Mouse (Mus musculus): ENCODE measurements around the gene Sesn1. TPM values are rescaled to one million over a fixed set of nuclear protein-coding genes. Genes with fewer than 3 reads are reported as not detected.
"Not testable (repeated sequence)": the region's sequence is repeated elsewhere in the genome, so short reads cannot be mapped to it uniquely, and the experiment has no call there.

The Sesn1 gene
- total and polyA plus RNA-seq, 2 experiments from 2014 or later, result 30.6 to 42.5 TPM

DNA sequence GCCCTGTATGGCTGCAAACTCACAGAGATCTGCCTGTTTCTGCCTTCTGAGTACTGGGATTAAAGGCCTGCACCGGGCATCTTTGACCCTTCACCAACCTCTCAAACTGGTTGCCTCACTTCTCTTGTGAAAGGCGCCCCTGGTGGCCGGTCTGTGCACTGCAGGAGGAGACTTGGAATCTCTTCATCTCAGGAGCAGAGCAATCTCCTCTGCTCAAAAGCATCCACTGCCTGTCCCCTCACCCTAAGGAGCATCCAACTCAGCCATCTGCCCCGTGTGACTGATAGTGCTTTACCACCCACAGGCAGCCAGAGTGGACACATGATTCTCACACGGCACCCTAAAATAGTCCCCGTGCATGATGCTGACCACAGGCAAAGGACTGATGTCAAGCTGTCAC, 123.8 kb downstream of the Sesn1 start:
- H3K9ac ChIP-seq (replicated peaks; ENCODE audit: low read length, poor library complexity, severe bottlenecking), result no peak overlapping the region
- H3K9me3 ChIP-seq (ENCODE audit: low read length), result no peaks in the 10 kb centered on the region
- H3K4me2 ChIP-seq (ENCODE audit: low read depth, low read length, poor library complexity, severe bottlenecking), result no peak overlapping the region
- no peak overlapping the region for H3K4me3 ChIP-seq (ENCODE audit: low read depth, low read length)
- H3K27me3 ChIP-seq (ENCODE audit: insufficient read depth, low read length), result no peaks in the 10 kb centered on the region
- no peaks in the 10 kb centered on the region for H3K36me3 ChIP-seq (ENCODE audit: insufficient read depth, low read length)
- no peak overlapping the region for H3K27ac ChIP-seq (ENCODE audit: low read depth, low read length)
- peak; percentile 69 for TF ChIP-seq CTCF (IDR thresholded peaks at IDR 0.05)
- 65% methylated on average over 6 of the region's 6 CpGs for WGBS
- ATAC-seq (ENCODE audit: low FRiP score) (no peak), DNase-seq (ENCODE audit: low spot score) (peak; percentile 19)
- H3K4me1 ChIP-seq (ENCODE audit: insufficient read depth, low read length), result peaks cover 3% of the 10 kb centered on the region; the same call in 1 of the 2 replicates

DNA sequence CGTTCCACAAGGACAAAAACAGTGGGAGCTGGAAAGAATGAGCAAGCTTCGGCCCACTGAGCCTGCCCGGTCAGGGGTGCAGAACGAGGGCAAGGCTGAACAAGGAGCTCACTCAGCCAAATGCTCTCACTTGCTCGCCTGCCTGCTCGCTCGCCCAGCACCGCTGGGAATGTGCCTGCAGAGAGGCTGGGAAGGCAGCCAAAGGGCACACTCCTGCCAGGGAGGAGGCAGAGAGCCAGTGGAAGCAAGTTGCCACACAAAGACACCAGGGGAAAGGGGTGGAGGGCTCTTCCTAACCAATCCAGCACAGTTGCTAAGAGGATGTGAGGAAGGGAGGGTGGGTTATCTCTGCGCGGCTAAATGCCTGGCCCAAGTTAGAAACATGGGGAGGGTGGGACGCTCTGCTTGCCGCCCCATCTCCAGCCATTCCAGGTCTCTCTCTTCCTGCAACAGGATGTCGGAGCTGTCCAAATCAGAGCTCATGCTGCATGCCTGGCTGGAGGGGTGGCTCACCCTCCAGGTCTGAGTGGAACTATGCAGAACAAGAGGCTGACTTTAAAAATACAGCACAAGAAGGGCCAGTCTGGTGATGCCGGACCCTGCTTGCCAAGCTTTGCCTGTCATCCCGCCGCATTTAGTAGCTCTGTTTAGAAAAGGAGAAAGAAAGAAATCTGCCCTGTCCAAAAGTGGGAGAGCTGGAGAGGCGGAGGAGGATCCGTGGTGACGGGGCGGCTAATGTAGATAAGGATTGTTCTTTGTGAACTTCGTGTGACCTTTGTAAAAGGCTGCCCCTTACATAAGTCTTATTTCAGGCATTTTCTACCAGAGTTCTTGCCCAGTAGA, 125.1 kb downstream of the Sesn1 start:
- H3K9ac ChIP-seq (replicated peaks; ENCODE audit: low read length, poor library complexity, severe bottlenecking), result no peak overlapping the region; the same call in 1 of the 2 replicates
- H3K27me3 ChIP-seq (ENCODE audit: insufficient read depth, low read length), result no peaks in the 10 kb centered on the region
- H3K27ac ChIP-seq (ENCODE audit: low read depth, low read length), result peak overlapping the region; percentile 71
- no peak for TF ChIP-seq CTCF (IDR thresholded peaks at IDR 0.05)
- H3K36me3 ChIP-seq (ENCODE audit: insufficient read depth, low read length), result peaks cover 5% of the 10 kb centered on the region; the same call in 1 of the 2 replicates
- DNase-seq (ENCODE audit: low spot score) (peak; percentile 92), ATAC-seq (ENCODE audit: low FRiP score) (peak; percentile 86)
- WGBS, result 17% methylated on average over 21 of the region's 21 CpGs
- peaks cover 3% of the 10 kb centered on the region; the same call in 1 of the 2 replicates for H3K4me1 ChIP-seq (ENCODE audit: insufficient read depth, low read length)
- H3K9me3 ChIP-seq (ENCODE audit: low read length), result no peaks in the 10 kb centered on the region
- H3K4me2 ChIP-seq (ENCODE audit: low read depth, low read length, poor library complexity, severe bottlenecking), result peak overlapping the region; percentile 40
- H3K4me3 ChIP-seq (ENCODE audit: low read depth, low read length), result peak overlapping the region; percentile 11; the same call in 1 of the 2 replicates

DNA sequence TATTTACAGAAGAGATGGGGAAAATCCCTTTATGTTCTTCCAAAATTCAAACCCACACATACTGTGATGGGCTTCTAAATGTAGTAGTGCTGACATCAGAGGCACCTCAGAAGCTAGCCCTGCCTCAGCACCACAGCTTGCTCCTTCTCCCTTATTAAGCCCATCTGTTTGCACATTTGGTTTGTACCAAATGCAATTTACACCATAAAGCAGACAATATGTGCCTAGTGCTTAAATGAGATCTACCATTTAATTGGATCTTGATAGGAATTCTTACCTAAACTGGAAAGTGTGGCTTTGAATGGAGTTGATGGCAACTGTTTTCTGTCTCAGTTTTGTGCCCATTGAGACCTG, 125.7 kb downstream of the Sesn1 start:
- Histone ChIP-seq H3K27me3 (ENCODE audit: insufficient read depth, low read length) (no peaks in the 10 kb centered on the region), H3K9me3 (ENCODE audit: low read length) (no peaks in the 10 kb centered on the region), H3K4me2 (ENCODE audit: low read depth, low read length, poor library complexity, severe bottlenecking) (no peak overlapping the region), H3K36me3 (ENCODE audit: insufficient read depth, low read length) (peaks cover 5% of the 10 kb centered on the region; the same call in 1 of the 2 replicates), H3K9ac (replicated peaks; ENCODE audit: low read length, poor library complexity, severe bottlenecking) (no peak overlapping the region), H3K4me1 (ENCODE audit: insufficient read depth, low read length) (peaks cover 3% of the 10 kb centered on the region; the same call in 1 of the 2 replicates), H3K27ac (ENCODE audit: low read depth, low read length) (peak overlapping the region; percentile 71), H3K4me3 (ENCODE audit: low read depth, low read length) (no peak overlapping the region)
- TF ChIP-seq CTCF (IDR thresholded peaks at IDR 0.05), result no peak
- DNase-seq (ENCODE audit: low spot score) (no peak), ATAC-seq (ENCODE audit: low FRiP score) (no peak)

DNA sequence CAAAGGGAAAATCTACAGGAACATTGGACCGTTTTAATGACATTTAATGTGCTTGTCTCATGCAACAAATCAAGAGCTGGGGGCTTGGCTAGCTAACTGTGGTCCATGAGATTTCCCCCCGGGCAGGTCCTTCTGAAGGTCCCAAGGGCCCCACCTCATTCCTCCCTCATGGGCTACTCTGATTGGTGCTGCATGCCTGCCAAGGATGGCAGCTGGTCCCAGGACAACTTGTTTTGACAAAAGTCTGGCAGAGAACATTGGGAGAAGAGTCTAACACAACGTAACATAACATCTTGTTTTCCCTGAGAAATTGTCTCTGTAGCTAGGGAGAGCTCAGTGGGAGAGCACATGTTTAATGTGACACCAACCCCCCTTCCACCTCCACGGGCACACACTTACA, 126.4 kb downstream of the Sesn1 start:
- no peak overlapping the region for H3K4me3 ChIP-seq (ENCODE audit: low read depth, low read length)
- no peaks in the 10 kb centered on the region for H3K9me3 ChIP-seq (ENCODE audit: low read length)
- H3K4me2 ChIP-seq (ENCODE audit: low read depth, low read length, poor library complexity, severe bottlenecking), result no peak overlapping the region
- H3K27me3 ChIP-seq (ENCODE audit: insufficient read depth, low read length), result no peaks in the 10 kb centered on the region
- H3K27ac ChIP-seq (ENCODE audit: low read depth, low read length), result no peak overlapping the region
- DNase-seq (ENCODE audit: low spot score) (peak; percentile 68), ATAC-seq (ENCODE audit: low FRiP score) (no peak)
- 76% methylated on average over 4 of the region's 4 CpGs for WGBS
- H3K4me1 ChIP-seq (ENCODE audit: insufficient read depth, low read length), result peaks cover 3% of the 10 kb centered on the region; the same call in 1 of the 2 replicates
- TF ChIP-seq CTCF (IDR thresholded peaks at IDR 0.05), result no peak
- H3K36me3 ChIP-seq (ENCODE audit: insufficient read depth, low read length), result peaks cover 5% of the 10 kb centered on the region; the same call in 1 of the 2 replicates
- no peak overlapping the region for H3K9ac ChIP-seq (replicated peaks; ENCODE audit: low read length, poor library complexity, severe bottlenecking)

DNA sequence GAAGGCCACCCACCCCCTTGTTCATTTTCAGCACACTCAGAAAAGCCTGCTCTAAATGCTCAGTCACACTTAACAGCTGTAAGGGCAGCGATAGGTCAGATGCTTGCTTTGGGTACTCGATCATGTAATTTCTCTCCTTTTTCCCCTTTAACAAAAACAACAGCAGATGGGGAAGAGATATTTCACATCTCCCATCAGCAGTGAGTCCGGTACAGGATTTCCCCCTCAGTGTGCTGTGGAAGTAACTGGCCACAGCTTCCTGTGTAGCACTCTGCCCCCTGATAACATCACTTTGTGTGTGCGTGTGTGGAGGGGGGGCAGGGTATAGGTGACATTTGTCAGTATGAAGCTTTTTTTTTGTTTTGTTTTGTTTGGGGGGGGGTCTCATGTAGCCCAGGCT, 127.4 kb downstream of the Sesn1 start:
- 63% methylated on average over 4 of the region's 4 CpGs for WGBS
- Histone ChIP-seq H3K27ac (ENCODE audit: low read depth, low read length) (no peak overlapping the region), H3K9ac (replicated peaks; ENCODE audit: low read length, poor library complexity, severe bottlenecking) (no peak overlapping the region), H3K4me1 (ENCODE audit: insufficient read depth, low read length) (peaks cover 2% of the 10 kb centered on the region; the same call in 1 of the 2 replicates), H3K4me2 (ENCODE audit: low read depth, low read length, poor library complexity, severe bottlenecking) (no peak overlapping the region), H3K4me3 (ENCODE audit: low read depth, low read length) (no peak overlapping the region), H3K27me3 (ENCODE audit: insufficient read depth, low read length) (no peaks in the 10 kb centered on the region), H3K9me3 (ENCODE audit: low read length) (no peaks in the 10 kb centered on the region), H3K36me3 (ENCODE audit: insufficient read depth, low read length) (peaks cover 5% of the 10 kb centered on the region; the same call in 1 of the 2 replicates)
- DNase-seq (ENCODE audit: low spot score), result peak; percentile 12
- no peak for TF ChIP-seq CTCF (IDR thresholded peaks at IDR 0.05)
- ATAC-seq (ENCODE audit: low FRiP score), result no peak

DNA sequence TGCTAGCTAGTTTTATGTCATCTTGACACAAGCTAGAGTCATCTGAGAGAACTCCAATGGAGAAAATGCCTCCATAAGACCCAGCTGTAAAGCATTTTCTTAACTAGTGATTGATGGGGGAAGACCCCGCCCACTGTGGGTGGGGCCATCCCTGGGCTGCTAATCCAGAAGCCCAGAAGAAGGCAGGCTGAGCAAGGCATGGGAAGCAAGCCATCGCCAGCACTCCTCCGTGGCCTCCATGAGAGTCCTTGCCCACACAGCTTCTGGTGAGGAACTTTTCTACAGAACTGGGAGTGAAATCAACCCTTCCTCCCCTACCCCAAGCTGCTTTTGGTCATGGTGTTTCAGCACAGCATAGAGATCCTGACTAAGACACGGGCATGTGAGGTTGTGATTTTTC, 129.4 kb downstream of the Sesn1 start:
- no peak for ATAC-seq (ENCODE audit: low FRiP score)
- Histone ChIP-seq H3K27ac (ENCODE audit: low read depth, low read length) (no peak overlapping the region), H3K9ac (replicated peaks; ENCODE audit: low read length, poor library complexity, severe bottlenecking) (no peak overlapping the region), H3K4me3 (ENCODE audit: low read depth, low read length) (no peak overlapping the region), H3K4me2 (ENCODE audit: low read depth, low read length, poor library complexity, severe bottlenecking) (no peak overlapping the region), H3K9me3 (ENCODE audit: low read length) (no peaks in the 10 kb centered on the region), H3K36me3 (ENCODE audit: insufficient read depth, low read length) (peaks cover 5% of the 10 kb centered on the region; the same call in 1 of the 2 replicates), H3K4me1 (ENCODE audit: insufficient read depth, low read length) (no peaks in the 10 kb centered on the region), H3K27me3 (ENCODE audit: insufficient read depth, low read length) (no peaks in the 10 kb centered on the region)
- WGBS, result 59% methylated on average over 4 of the region's 4 CpGs
- no peak for TF ChIP-seq CTCF (IDR thresholded peaks at IDR 0.05)
- no peak for DNase-seq (ENCODE audit: low spot score)

DNA sequence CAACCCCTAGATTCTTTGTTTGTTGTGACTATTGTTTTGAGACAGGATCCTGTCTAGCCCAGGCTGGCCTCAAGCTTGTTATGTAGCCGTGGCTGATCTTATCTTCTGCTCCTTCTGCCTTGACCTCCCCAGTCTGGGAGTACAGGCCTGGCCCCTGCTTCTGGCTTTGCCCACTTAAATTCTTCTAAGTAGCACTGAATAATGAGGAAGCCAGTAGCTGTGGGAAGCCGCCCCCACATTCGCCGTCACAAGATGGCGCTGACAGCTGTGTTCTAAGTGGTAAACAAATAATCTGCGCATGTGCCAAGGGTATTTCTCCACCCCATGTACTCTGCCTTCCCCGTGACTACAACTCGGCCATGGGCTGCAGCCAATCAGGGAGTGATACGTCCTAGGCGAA, 142.6 kb downstream of the Sesn1 start:
- H3K27ac ChIP-seq (ENCODE audit: low read depth, low read length); H3K9me3 ChIP-seq (ENCODE audit: low read length); H3K4me3 ChIP-seq (ENCODE audit: low read depth, low read length); H3K4me1 ChIP-seq (ENCODE audit: insufficient read depth, low read length); H3K36me3 ChIP-seq (ENCODE audit: insufficient read depth, low read length); H3K27me3 ChIP-seq (ENCODE audit: insufficient read depth, low read length); H3K4me2 ChIP-seq (ENCODE audit: low read depth, low read length, poor library complexity, severe bottlenecking); H3K9ac ChIP-seq (replicated peaks; ENCODE audit: low read length, poor library complexity, severe bottlenecking); ATAC-seq (ENCODE audit: low FRiP score); DNase-seq (ENCODE audit: low spot score): not testable (repeated sequence)
- WGBS, result 97% methylated on average over 6 of the region's 10 CpGs

Measured in midbrain, postnatal 0 days (tissue).